ENCODE assay signal across 27 mouse cellular contexts in genomic region chr4:62379724-62380381, GRCm38 (mm10). TPM values are rescaled to one million over a fixed set of nuclear protein-coding genes. Genes with fewer than 3 reads are reported as not detected.
DNase-seq lines count a peak whose midpoint lies in the region; ATAC-seq and TF ChIP-seq lines count a peak whose summit lies in the region.
"Had no signal": no experiment of that assay in that cellular context is flagged by ENCODE, and none has a peak within 500 bp of the region (broad histone marks: within the 10 kb centered on the region; RNA-seq: fewer than 3 reads in every experiment).

No protein-coding gene starts in this region.

- TF ChIP-seq CTCF in liver, adult 2 months (IDR thresholded peaks at IDR 0.05; ENCODE audit: low read depth, low read length) = no peak
- TF ChIP-seq CTCF in CH12.LX (conservative IDR thresholded peaks at IDR 0.05 in 1 of 2, IDR thresholded peaks at IDR 0.05 in 1 of 2; ENCODE audit: low read depth in 2 of 2, low read length in 2 of 2) = no peak
- TF ChIP-seq CTCF in small intestine, adult 2 months (IDR thresholded peaks at IDR 0.05; ENCODE audit: extremely low read depth, insufficient read length, insufficient replicate concordance, low read depth, low read length) = no peak

- TF ChIP-seq RAD21 in CH12.LX (IDR thresholded peaks at IDR 0.05; ENCODE audit: low read depth, low read length) = no peak

- H3K9me3 ChIP-seq in CH12.LX (replicated peaks; ENCODE audit: low read length) = no peaks in the 10 kb centered on the region
- H3K9me3 ChIP-seq in intestine, embryonic 15.5 days = no peaks in the 10 kb centered on the region
- H3K9me3 ChIP-seq in hindbrain, embryonic 14.5 days (ENCODE audit: control insufficient read depth, low read length) = no peaks in the 10 kb centered on the region
- no peaks in the 10 kb centered on the region for H3K9me3 ChIP-seq in forebrain, embryonic 15.5 days
- H3K9me3 ChIP-seq: forebrain, embryonic 10.5 days; forebrain, embryonic 13.5 days; heart, embryonic 12.5 days; heart, embryonic 15.5 days; hindbrain, embryonic 10.5 days; hindbrain, embryonic 15.5 days had no signal

- TF ChIP-seq POLR2A in liver, adult 2 months (IDR thresholded peaks at IDR 0.05; ENCODE audit: extremely low read depth, insufficient read depth, low read length) = no peak
- no peak for TF ChIP-seq POLR2A in CH12.LX (IDR thresholded peaks at IDR 0.05; ENCODE audit: low read depth, low read length)
- TF ChIP-seq POLR2A in small intestine, adult 2 months (IDR thresholded peaks at IDR 0.05; ENCODE audit: low read depth, low read length) = no peak

- no peak for TF ChIP-seq EP300 in CH12.LX (IDR thresholded peaks at IDR 0.05; ENCODE audit: low read length)

- H3K4me2 ChIP-seq in CH12.LX (ENCODE audit: insufficient read depth, low read depth, poor library complexity, severe bottlenecking) = no peak overlapping the region
- no peak overlapping the region for H3K4me2 ChIP-seq in intestine, embryonic 15.5 days (replicated peaks)
- no peak overlapping the region for H3K4me2 ChIP-seq in hindbrain, embryonic 14.5 days (replicated peaks)
- no peak overlapping the region for H3K4me2 ChIP-seq in forebrain, embryonic 15.5 days (replicated peaks)
- H3K4me2 ChIP-seq: forebrain, embryonic 13.5 days; heart, embryonic 12.5 days; heart, embryonic 15.5 days; hindbrain, embryonic 15.5 days had no signal

- no peaks in the 10 kb centered on the region for H3K27me3 ChIP-seq in liver, adult 2 months (ENCODE audit: control insufficient read depth, insufficient read depth, low read length)
- no peaks in the 10 kb centered on the region for H3K27me3 ChIP-seq in CH12.LX (replicated peaks)
- H3K27me3 ChIP-seq in intestine, embryonic 15.5 days (replicated peaks) = no peaks in the 10 kb centered on the region
- no peaks in the 10 kb centered on the region for H3K27me3 ChIP-seq in small intestine, adult 2 months (ENCODE audit: control insufficient read depth, insufficient read depth, low read length)
- no peaks in the 10 kb centered on the region for H3K27me3 ChIP-seq in hindbrain, embryonic 14.5 days (ENCODE audit: control insufficient read depth, insufficient read depth, low read length)
- H3K27me3 ChIP-seq in forebrain, embryonic 15.5 days = no peaks in the 10 kb centered on the region
- H3K27me3 ChIP-seq: forebrain, embryonic 13.5 days; heart, embryonic 12.5 days; heart, embryonic 15.5 days; hindbrain, embryonic 15.5 days had no signal

- peaks cover 34% of the 10 kb centered on the region for H3K4me1 ChIP-seq in liver, adult 2 months (ENCODE audit: control insufficient read depth, insufficient read depth, low read length)
- peaks cover 0 to 3% of the 10 kb centered on the region in 2 experiments; a peak in 1 of 4 replicates for H3K4me1 ChIP-seq in CH12.LX (ENCODE audit: control insufficient read depth in 1 of 2, insufficient read depth in 2 of 2)
- H3K4me1 ChIP-seq in intestine, embryonic 15.5 days (replicated peaks) = 0 out of 2 replicates have a peak, but pooled peaks cover 3% of the 10 kb centered on the region
- peaks cover 22% of the 10 kb centered on the region for H3K4me1 ChIP-seq in small intestine, adult 2 months (ENCODE audit: control insufficient read depth, insufficient read depth, insufficient read length, low read length)
- H3K4me1 ChIP-seq in hindbrain, embryonic 14.5 days (replicated peaks; ENCODE audit: control insufficient read depth, insufficient read depth, low read length) = no peaks in the 10 kb centered on the region
- H3K4me1 ChIP-seq in forebrain, embryonic 15.5 days = 0 out of 2 replicates have a peak, but pooled peaks cover 2% of the 10 kb centered on the region
- H3K4me1 ChIP-seq: hindbrain, embryonic 15.5 days had no signal

- peaks cover 29% of the 10 kb centered on the region for H3K79me2 ChIP-seq in liver, adult 2 months (ENCODE audit: control insufficient read depth, insufficient read depth, low read length)
- no peaks in the 10 kb centered on the region; the same call in 1 of the 2 replicates for H3K79me2 ChIP-seq in CH12.LX (replicated peaks; ENCODE audit: control insufficient read depth, extremely low read depth, insufficient read depth, poor library complexity, severe bottlenecking)

- dilution Hi-C loops in CH12.LX (cut with MboI; ENCODE audit: extremely low pct_ligation_motif_present, extremely low pct_unique_long_range_greater_than_20kb, low sequenced_read_pairs) = no loop called here

- peak; percentile 55 for DNase-seq in liver, adult 2 months (ENCODE audit: extremely low read depth, low read depth, low spot score)
- DNase-seq in liver (no peak), CH12.LX (ENCODE audit: extremely low read depth) (no peak)
- no peak for DNase-seq in hindbrain, embryonic 14.5 days (ENCODE audit: low spot score)
- DNase-seq: adrenal gland, adult 8-10 months; adrenal gland, postnatal 25 days; B cell, adult 2 months; cerebellum, adult 11-12 months; cerebellum, adult 9-10 months; cerebellum, postnatal 14 days; forebrain, postnatal 0 days; gastrocnemius, postnatal 25 days; heart, adult 18-20 months; heart, postnatal 10 days; heart, postnatal 36 days had no signal

- in situ Hi-C loops in CH12.LX (cut with MboI; ENCODE audit: low pct_ligation_motif_present, low pct_unique_long_range_greater_than_20kb, low sequenced_read_pairs) = no loop called here

- no peaks in the 10 kb centered on the region for H3K36me3 ChIP-seq in liver, adult 2 months (ENCODE audit: control insufficient read depth, insufficient read depth, low read length)
- H3K36me3 ChIP-seq in CH12.LX (replicated peaks in 1 of 2; ENCODE audit: control insufficient read depth in 1 of 2, insufficient read depth in 1 of 2, low read length in 1 of 2) = peaks cover 4 to 27% of the 10 kb centered on the region in 2 experiments
- H3K36me3 ChIP-seq in intestine, embryonic 15.5 days = no peaks in the 10 kb centered on the region
- H3K36me3 ChIP-seq in small intestine, adult 2 months (ENCODE audit: control insufficient read depth, insufficient read depth, low read length) = no peaks in the 10 kb centered on the region
- H3K36me3 ChIP-seq in hindbrain, embryonic 14.5 days (replicated peaks; ENCODE audit: control insufficient read depth, insufficient read depth) = no peaks in the 10 kb centered on the region
- no peaks in the 10 kb centered on the region for H3K36me3 ChIP-seq in forebrain, embryonic 15.5 days
- H3K36me3 ChIP-seq: heart, embryonic 15.5 days; hindbrain, embryonic 15.5 days had no signal

- H3K4me3 ChIP-seq in liver, adult 2 months (ENCODE audit: insufficient read depth, low read depth, low read length) = no peak overlapping the region
- H3K4me3 ChIP-seq in CH12.LX (replicated peaks in 1 of 3; ENCODE audit: low read depth in 2 of 3, low read length in 2 of 3, poor library complexity in 1 of 3) = no peak overlapping the region
- H3K4me3 ChIP-seq in intestine, embryonic 15.5 days (replicated peaks) = no peak overlapping the region
- H3K4me3 ChIP-seq in small intestine, adult 2 months (ENCODE audit: low read depth, low read length) = no peak overlapping the region
- no peak overlapping the region for H3K4me3 ChIP-seq in hindbrain, embryonic 14.5 days (replicated peaks; ENCODE audit: low read length)
- H3K4me3 ChIP-seq in forebrain, embryonic 15.5 days = no peak overlapping the region
- H3K4me3 ChIP-seq: forebrain, embryonic 10.5 days; forebrain, embryonic 13.5 days; heart, embryonic 12.5 days; heart, embryonic 15.5 days; hindbrain, embryonic 10.5 days; hindbrain, embryonic 15.5 days had no signal

- H3K27ac ChIP-seq in liver, adult 2 months (replicated peaks; ENCODE audit: insufficient read depth, low read depth, low read length) = no peak overlapping the region
- H3K27ac ChIP-seq in CH12.LX (ENCODE audit: insufficient read depth, low read depth) = no peak overlapping the region
- H3K27ac ChIP-seq in intestine, embryonic 15.5 days = no peak overlapping the region
- peak overlapping the region; percentile 73 for H3K27ac ChIP-seq in small intestine, adult 2 months (ENCODE audit: insufficient read depth, low read depth, low read length)
- H3K27ac ChIP-seq in hindbrain, embryonic 14.5 days = no peak overlapping the region
- no peak overlapping the region for H3K27ac ChIP-seq in forebrain, embryonic 15.5 days (replicated peaks)
- H3K27ac ChIP-seq: forebrain, embryonic 10.5 days; forebrain, embryonic 13.5 days; heart, embryonic 15.5 days; hindbrain, embryonic 10.5 days; hindbrain, embryonic 15.5 days had no signal

- WGBS in liver, adult 2 months = 52% methylated on average over 9 of the region's 9 CpGs
- WGBS in intestine, embryonic 15.5 days = 53% methylated on average over 9 of the region's 9 CpGs
- WGBS in small intestine, adult 2 months = 29% methylated on average over 9 of the region's 9 CpGs
- 89% methylated on average over 9 of the region's 9 CpGs for WGBS in hindbrain, embryonic 14.5 days
- 93% methylated on average over 9 of the region's 9 CpGs for WGBS in forebrain, embryonic 15.5 days

- H3K9ac ChIP-seq in liver, adult 2 months (ENCODE audit: low read depth, low read length) = no peak overlapping the region
- H3K9ac ChIP-seq in CH12.LX (ENCODE audit: insufficient read depth, low read depth) = no peak overlapping the region
- no peak overlapping the region for H3K9ac ChIP-seq in intestine, embryonic 15.5 days
- no peak overlapping the region for H3K9ac ChIP-seq in hindbrain, embryonic 14.5 days
- H3K9ac ChIP-seq in forebrain, embryonic 15.5 days (replicated peaks) = no peak overlapping the region
- H3K9ac ChIP-seq: forebrain, embryonic 13.5 days; forebrain, postnatal 0 days; heart, embryonic 12.5 days; heart, embryonic 15.5 days; hindbrain, embryonic 15.5 days had no signal

- ATAC-seq in intestine, embryonic 15.5 days = peak; percentile 60
- ATAC-seq in hindbrain, embryonic 14.5 days (ENCODE audit: low FRiP score) = no peak
- no peak for ATAC-seq in forebrain, embryonic 15.5 days (replicated peaks)
- ATAC-seq: activated CD4-positive, CD25-positive, alpha-beta regulatory T cell, adult 4 months; forebrain, embryonic 13.5 days; forebrain, postnatal 0 days had no signal

RNA-seq across cellular contexts. Expression of gene Slc31a1, which starts 19.3 kb away (rescaled TPM):
- 88.4 and 91.4 TPM in 2 replicates for total RNA-seq in liver, adult 2 months (2014; rRNA removed)
- 75.3 and 81.5 TPM in 2 replicates for polyA plus RNA-seq in liver, adult 2 months (2012; rRNA removed)
- total RNA-seq in CH12.LX (2012; rRNA removed) (14.0 and 16.5 TPM in 2 replicates), CH12.LX (2014; rRNA removed) (18.1 and 19.7 TPM in 2 replicates)
- polyA plus RNA-seq in CH12.LX (2012; ENCODE audit: insufficient read length, low read depth) = 30.3 and 32.5 TPM in 2 replicates
- polyA plus RNA-seq in intestine, embryonic 15.5 days (2015; fragmentation: Nextera tagmentation; extraction: Ambion mirVana) = 96.6 and 102 TPM in 2 replicates
- 18.2 and 40.3 TPM in 2 replicates for polyA plus RNA-seq in small intestine, adult 2 months (2012; rRNA removed)
- 47.1 and 48.9 TPM in 2 replicates for polyA plus RNA-seq in hindbrain, embryonic 14.5 days (2014; fragmentation: Nextera tagmentation; extraction: Ambion mirVana)
- 39.2 and 40.4 TPM in 2 replicates for polyA plus RNA-seq in forebrain, embryonic 15.5 days (2015; fragmentation: Nextera tagmentation; extraction: Ambion mirVana)

RNA-seq across cellular contexts. Expression of gene Fkbp15, which starts 19.5 kb away (rescaled TPM):
- total RNA-seq in liver, adult 2 months (2014; rRNA removed) = 22.7 and 24.5 TPM in 2 replicates
- polyA plus RNA-seq in liver, adult 2 months (2012; rRNA removed) = 17.4 and 20.0 TPM in 2 replicates
- total RNA-seq in CH12.LX (2012; rRNA removed) = 30.4 and 30.8 TPM in 2 replicates
- total RNA-seq in CH12.LX (2014; rRNA removed) = 24.0 and 25.9 TPM in 2 replicates
- polyA plus RNA-seq in CH12.LX (2012; ENCODE audit: insufficient read length, low read depth) = 32.9 and 35.1 TPM in 2 replicates
- polyA plus RNA-seq in intestine, embryonic 15.5 days (2015; fragmentation: Nextera tagmentation; extraction: Ambion mirVana) = 23.7 and 24.7 TPM in 2 replicates
- 13.6 and 21.6 TPM in 2 replicates for polyA plus RNA-seq in small intestine, adult 2 months (2012; rRNA removed)
- 23.5 and 24.3 TPM in 2 replicates for polyA plus RNA-seq in hindbrain, embryonic 14.5 days (2014; fragmentation: Nextera tagmentation; extraction: Ambion mirVana)
- polyA plus RNA-seq in forebrain, embryonic 15.5 days (2015; fragmentation: Nextera tagmentation; extraction: Ambion mirVana) = 22.8 and 23.6 TPM in 2 replicates

RNA-seq across cellular contexts. Expression of gene Cdc26, which starts 28.6 kb away (rescaled TPM):
- 46.9 and 52.6 TPM in 2 replicates for total RNA-seq in liver, adult 2 months (2014; rRNA removed)
- polyA plus RNA-seq in liver, adult 2 months (2012; rRNA removed) = 13.5 and 14.8 TPM in 2 replicates
- total RNA-seq in CH12.LX (2012; rRNA removed) (78.2 and 103 TPM in 2 replicates), CH12.LX (2014; rRNA removed) (256 and 258 TPM in 2 replicates)
- polyA plus RNA-seq in CH12.LX (2012; ENCODE audit: insufficient read length, low read depth) = 105 and 125 TPM in 2 replicates
- polyA plus RNA-seq in intestine, embryonic 15.5 days (2015; fragmentation: Nextera tagmentation; extraction: Ambion mirVana) = 138 and 147 TPM in 2 replicates
- 3.5 and 6.6 TPM in 2 replicates for polyA plus RNA-seq in small intestine, adult 2 months (2012; rRNA removed)
- polyA plus RNA-seq in hindbrain, embryonic 14.5 days (2014; fragmentation: Nextera tagmentation; extraction: Ambion mirVana) = 83.1 and 95.1 TPM in 2 replicates
- polyA plus RNA-seq in forebrain, embryonic 15.5 days (2015; fragmentation: Nextera tagmentation; extraction: Ambion mirVana) = 104 and 125 TPM in 2 replicates

RNA-seq across cellular contexts. Expression of gene Prpf4, which starts 28.7 kb away (rescaled TPM):
- 3.9 and 4.6 TPM in 2 replicates for total RNA-seq in liver, adult 2 months (2014; rRNA removed)
- 4.4 and 7.3 TPM in 2 replicates for polyA plus RNA-seq in liver, adult 2 months (2012; rRNA removed)
- total RNA-seq in CH12.LX (2012; rRNA removed) = 18.1 and 22.5 TPM in 2 replicates
- total RNA-seq in CH12.LX (2014; rRNA removed) = 33.5 and 33.9 TPM in 2 replicates
- 31.6 and 33.7 TPM in 2 replicates for polyA plus RNA-seq in CH12.LX (2012; ENCODE audit: insufficient read length, low read depth)
- 17.3 and 18.7 TPM in 2 replicates for polyA plus RNA-seq in intestine, embryonic 15.5 days (2015; fragmentation: Nextera tagmentation; extraction: Ambion mirVana)
- polyA plus RNA-seq in small intestine, adult 2 months (2012; rRNA removed) = 2.1 and 3.5 TPM in 2 replicates
- 15.0 and 16.1 TPM in 2 replicates for polyA plus RNA-seq in hindbrain, embryonic 14.5 days (2014; fragmentation: Nextera tagmentation; extraction: Ambion mirVana)
- 17.8 and 19.5 TPM in 2 replicates for polyA plus RNA-seq in forebrain, embryonic 15.5 days (2015; fragmentation: Nextera tagmentation; extraction: Ambion mirVana)

RNA-seq across cellular contexts. Expression of gene Rnf183, which starts 55.2 kb away (rescaled TPM):
- total RNA-seq in liver, adult 2 months (2014; rRNA removed) = not detected in 2 replicates
- not detected in 2 replicates for polyA plus RNA-seq in liver, adult 2 months (2012; rRNA removed)
- total RNA-seq in CH12.LX (2012; rRNA removed) = 3.5 and 4.1 TPM in 2 replicates
- 3.6 and 4.4 TPM in 2 replicates for total RNA-seq in CH12.LX (2014; rRNA removed)
- 3.8 and 4.0 TPM in 2 replicates for polyA plus RNA-seq in CH12.LX (2012; ENCODE audit: insufficient read length, low read depth)
- polyA plus RNA-seq in intestine, embryonic 15.5 days (2015; fragmentation: Nextera tagmentation; extraction: Ambion mirVana) = not detected in 2 replicates
- 2.3 and 6.1 TPM in 2 replicates for polyA plus RNA-seq in small intestine, adult 2 months (2012; rRNA removed)
- not detected in 2 replicates for polyA plus RNA-seq in hindbrain, embryonic 14.5 days (2014; fragmentation: Nextera tagmentation; extraction: Ambion mirVana)
- 0.32 TPM in 1 of 2 replicates, not detected in the other for polyA plus RNA-seq in forebrain, embryonic 15.5 days (2015; fragmentation: Nextera tagmentation; extraction: Ambion mirVana)
- total RNA-seq: adrenal gland, postnatal 25 days; gastrocnemius, adult 8-10 months; gastrocnemius, postnatal 25 days; heart, adult 18-20 months; heart, postnatal 10 days; heart, postnatal 36 days had no signal
- polyA plus RNA-seq: embryonic facial prominence, embryonic 11.5 days; forebrain, embryonic 13.5 days; heart, embryonic 12.5 days; heart, embryonic 15.5 days; hindbrain, embryonic 10.5 days had no signal
